Mouse (Mus musculus): Measurements from ENCODE around the gene Ccdc157. TPM values are rescaled to one million over a fixed set of nuclear protein-coding genes. Genes with fewer than 3 reads are reported as not detected.
"Not testable (repeated sequence)": the region's sequence is repeated elsewhere in the genome, so short reads cannot be mapped to it uniquely, and the experiment has no call there.

Gene Ccdc157
- polyA plus RNA-seq, 1 experiment: 15.1 TPM

- TF ChIP-seq CTCF (IDR thresholded peaks at IDR 0.05; ENCODE audit: borderline replicate concordance, extremely low read depth, insufficient read depth, insufficient read length) (no peak), POLR2A (IDR thresholded peaks at IDR 0.05; ENCODE audit: borderline replicate concordance, extremely low read depth, insufficient read depth, insufficient read length, poor library complexity, severe bottlenecking) (no peak)
- DNase-seq (ENCODE audit: low read depth): peak; percentile 16
Measured at GRCm38 (mm10) chr11:4146381-4146780, 13.7 kb downstream of the Ccdc157 start.

GRCm38 (mm10) chr11:4143281-4144062 is 16.6 kb downstream of the Ccdc157 start:
- TF ChIP-seq POLR2A (IDR thresholded peaks at IDR 0.05; ENCODE audit: borderline replicate concordance, extremely low read depth, insufficient read depth, insufficient read length, poor library complexity, severe bottlenecking): no peak
- DNase-seq (ENCODE audit: low read depth): peak; percentile 12

- TF ChIP-seq CTCF (IDR thresholded peaks at IDR 0.05; ENCODE audit: borderline replicate concordance, extremely low read depth, insufficient read depth, insufficient read length): no peak
- TF ChIP-seq POLR2A (IDR thresholded peaks at IDR 0.05; ENCODE audit: borderline replicate concordance, extremely low read depth, insufficient read depth, insufficient read length, poor library complexity, severe bottlenecking): no peak
- no peak for DNase-seq (ENCODE audit: low read depth)
Measured at GRCm38 (mm10) chr11:4142352-4142751, 17.7 kb downstream of the Ccdc157 start.

GRCm38 (mm10) chr11:4141505-4141904 is 18.6 kb downstream of the Ccdc157 start:
- TF ChIP-seq CTCF (IDR thresholded peaks at IDR 0.05; ENCODE audit: borderline replicate concordance, extremely low read depth, insufficient read depth, insufficient read length): no peak
- TF ChIP-seq POLR2A (IDR thresholded peaks at IDR 0.05; ENCODE audit: borderline replicate concordance, extremely low read depth, insufficient read depth, insufficient read length, poor library complexity, severe bottlenecking): no peak
- no peak for DNase-seq (ENCODE audit: low read depth)

- TF ChIP-seq CTCF (IDR thresholded peaks at IDR 0.05; ENCODE audit: borderline replicate concordance, extremely low read depth, insufficient read depth, insufficient read length): no peak
- TF ChIP-seq POLR2A (IDR thresholded peaks at IDR 0.05; ENCODE audit: borderline replicate concordance, extremely low read depth, insufficient read depth, insufficient read length, poor library complexity, severe bottlenecking): no peak
- DNase-seq (ENCODE audit: low read depth): no peak
Measured at GRCm38 (mm10) chr11:4138964-4139363, 21.1 kb downstream of the Ccdc157 start.

GRCm38 (mm10) chr11:4134986-4135935 is 24.8 kb downstream of the Ccdc157 start, which contains the start of gene Rnf215:
Gene Rnf215, plus strand, starts transcription at chr11:4135202.
- TF ChIP-seq POLR2A (IDR thresholded peaks at IDR 0.05; ENCODE audit: borderline replicate concordance, extremely low read depth, insufficient read depth, insufficient read length, poor library complexity, severe bottlenecking) (peak; percentile 86), CTCF (IDR thresholded peaks at IDR 0.05; ENCODE audit: borderline replicate concordance, extremely low read depth, insufficient read depth, insufficient read length) (peak; percentile 81)
- peak; percentile 96 for DNase-seq (ENCODE audit: low read depth)

GRCm38 (mm10) chr11:4134400-4134799 is 25.7 kb downstream of the Ccdc157 start:
- no peak for TF ChIP-seq CTCF (IDR thresholded peaks at IDR 0.05; ENCODE audit: borderline replicate concordance, extremely low read depth, insufficient read depth, insufficient read length)
- no peak for TF ChIP-seq POLR2A (IDR thresholded peaks at IDR 0.05; ENCODE audit: borderline replicate concordance, extremely low read depth, insufficient read depth, insufficient read length, poor library complexity, severe bottlenecking)

GRCm38 (mm10) chr11:4133450-4133849 is 26.6 kb downstream of the Ccdc157 start:
- TF ChIP-seq POLR2A (IDR thresholded peaks at IDR 0.05; ENCODE audit: borderline replicate concordance, extremely low read depth, insufficient read depth, insufficient read length, poor library complexity, severe bottlenecking) (no peak), CTCF (IDR thresholded peaks at IDR 0.05; ENCODE audit: borderline replicate concordance, extremely low read depth, insufficient read depth, insufficient read length) (peak; percentile 48; the same call in 1 of the 2 replicates)
- no peak for DNase-seq (ENCODE audit: low read depth)

More at GRCm38 (mm10) chr11:4134400-4134799, 25.7 kb downstream of the Ccdc157 start:
- DNase-seq (ENCODE audit: low read depth): no peak

GRCm38 (mm10) chr11:4128461-4128860 is 31.6 kb downstream of the Ccdc157 start:
- DNase-seq (ENCODE audit: low read depth): not testable (repeated sequence)

GRCm38 (mm10) chr11:4127059-4127458 is 33.0 kb downstream of the Ccdc157 start:
- no peak for TF ChIP-seq POLR2A (IDR thresholded peaks at IDR 0.05; ENCODE audit: borderline replicate concordance, extremely low read depth, insufficient read depth, insufficient read length, poor library complexity, severe bottlenecking)
- TF ChIP-seq CTCF (IDR thresholded peaks at IDR 0.05; ENCODE audit: borderline replicate concordance, extremely low read depth, insufficient read depth, insufficient read length): no peak
- DNase-seq (ENCODE audit: low read depth): no peak

- no peak for DNase-seq (ENCODE audit: low read depth)
- TF ChIP-seq CTCF (IDR thresholded peaks at IDR 0.05; ENCODE audit: borderline replicate concordance, extremely low read depth, insufficient read depth, insufficient read length) (peak; percentile 54; the same call in 1 of the 2 replicates), POLR2A (IDR thresholded peaks at IDR 0.05; ENCODE audit: borderline replicate concordance, extremely low read depth, insufficient read depth, insufficient read length, poor library complexity, severe bottlenecking) (no peak)
Measured at GRCm38 (mm10) chr11:4123922-4124321, 36.2 kb downstream of the Ccdc157 start.

All from brain, embryonic 14.5 days (tissue).